29 mouse cellular contexts compared by ENCODE assay signal in genomic region chr19:3375945-3376495, GRCm38 (mm10). TPM values are rescaled to one million over a fixed set of nuclear protein-coding genes. Genes with fewer than 3 reads are reported as not detected.
DNase-seq lines count a peak whose midpoint lies in the region; ATAC-seq and TF ChIP-seq lines count a peak whose summit lies in the region.
"Had no signal": no experiment of that assay in that cellular context is flagged by ENCODE, and none has a peak within 500 bp of the region (broad histone marks: within the 10 kb centered on the region; RNA-seq: fewer than 3 reads in every experiment).

No protein-coding gene starts in this region.

- peak overlapping the region; percentile 18; the same call in 1 of the 2 replicates for H3K27ac ChIP-seq in liver, adult 2 months (replicated peaks; ENCODE audit: insufficient read depth, low read depth, low read length)
- no peak overlapping the region for H3K27ac ChIP-seq in liver, postnatal 0 days (ENCODE audit: low read depth)
- peak overlapping the region; percentile 90 for H3K27ac ChIP-seq in bone marrow macrophage, adult 2 months (ENCODE audit: insufficient read depth, low read depth, low read length)
- no peak overlapping the region for H3K27ac ChIP-seq in lung, embryonic 16.5 days (ENCODE audit: low read length)
- H3K27ac ChIP-seq: forebrain, embryonic 13.5 days; hindbrain, embryonic 10.5 days; kidney, embryonic 15.5 days; liver, embryonic 15.5 days; midbrain, embryonic 10.5 days; midbrain, embryonic 15.5 days; neural tube, embryonic 12.5 days had no signal

- no peaks in the 10 kb centered on the region for H3K4me1 ChIP-seq in liver, adult 2 months (ENCODE audit: control insufficient read depth, insufficient read depth, low read length)
- peaks cover 5% of the 10 kb centered on the region; the same call in 1 of the 2 replicates for H3K4me1 ChIP-seq in liver, postnatal 0 days (ENCODE audit: insufficient read depth)
- peaks cover 50% of the 10 kb centered on the region for H3K4me1 ChIP-seq in bone marrow macrophage, adult 2 months (ENCODE audit: control insufficient read depth, insufficient read depth, low read length)
- no peaks in the 10 kb centered on the region for H3K4me1 ChIP-seq in lung, embryonic 16.5 days (replicated peaks; ENCODE audit: control insufficient read depth, insufficient read depth, low read length)
- H3K4me1 ChIP-seq: forebrain, embryonic 13.5 days; kidney, embryonic 15.5 days; midbrain, embryonic 10.5 days; midbrain, embryonic 15.5 days; neural tube, embryonic 12.5 days had no signal

- 79% methylated on average over 7 of the region's 7 CpGs for WGBS in liver, adult 2 months
- WGBS in liver, postnatal 0 days (ENCODE audit: insufficient replicate concordance) = 67% methylated on average over 7 of the region's 7 CpGs
- WGBS in lung, embryonic 16.5 days = 48% methylated on average over 7 of the region's 7 CpGs

- no peak for ATAC-seq in liver, postnatal 0 days
- peak; percentile 61 for ATAC-seq in lung, embryonic 16.5 days (ENCODE audit: low read depth)
- ATAC-seq in activated CD4-positive, CD25-positive, alpha-beta regulatory T cell, adult 4 months = no peak
- ATAC-seq: CD4-positive, CD25-positive, alpha-beta regulatory T cell, adult 4 months; forebrain, embryonic 13.5 days; hindbrain, embryonic 16.5 days; midbrain, embryonic 15.5 days had no signal

- TF ChIP-seq POLR2A in liver, adult 2 months (IDR thresholded peaks at IDR 0.05; ENCODE audit: extremely low read depth, insufficient read depth, low read length) = no peak
- TF ChIP-seq POLR2A in bone marrow macrophage, adult 2 months (IDR thresholded peaks at IDR 0.05; ENCODE audit: borderline replicate concordance, low read depth, low read length) = no peak

- no peak overlapping the region for H3K9ac ChIP-seq in liver, adult 2 months (ENCODE audit: low read depth, low read length)
- H3K9ac ChIP-seq in liver, postnatal 0 days (replicated peaks) = no peak overlapping the region
- no peak overlapping the region for H3K9ac ChIP-seq in lung, embryonic 16.5 days (ENCODE audit: low read length)
- H3K9ac ChIP-seq: forebrain, embryonic 13.5 days; kidney, embryonic 15.5 days; liver, embryonic 15.5 days; midbrain, embryonic 15.5 days; neural tube, embryonic 12.5 days had no signal

- TF ChIP-seq CTCF in liver, adult 2 months (IDR thresholded peaks at IDR 0.05; ENCODE audit: low read depth, low read length) = no peak
- no peak for TF ChIP-seq CTCF in liver, postnatal 0 days (IDR thresholded peaks at IDR 0.05; ENCODE audit: low read depth)
- TF ChIP-seq CTCF in bone marrow macrophage, adult 2 months (IDR thresholded peaks at IDR 0.05; ENCODE audit: low read depth, low read length) = no peak

- no peak overlapping the region for H3K4me2 ChIP-seq in liver, postnatal 0 days (ENCODE audit: low read depth, low read length)
- no peak overlapping the region for H3K4me2 ChIP-seq in lung, embryonic 16.5 days (ENCODE audit: low read depth, low read length)
- H3K4me2 ChIP-seq: forebrain, embryonic 13.5 days; heart, embryonic 11.5 days; kidney, embryonic 15.5 days; liver, embryonic 15.5 days; midbrain, embryonic 15.5 days; neural tube, embryonic 12.5 days had no signal

- H3K36me3 ChIP-seq in liver, adult 2 months (ENCODE audit: control insufficient read depth, insufficient read depth, low read length) = peaks cover 85% of the 10 kb centered on the region
- H3K36me3 ChIP-seq in liver, postnatal 0 days (replicated peaks; ENCODE audit: insufficient read depth, low read length) = peaks cover 73% of the 10 kb centered on the region
- H3K36me3 ChIP-seq in lung, embryonic 16.5 days (ENCODE audit: control insufficient read depth, insufficient read depth, low read length) = peaks cover 17% of the 10 kb centered on the region
- H3K36me3 ChIP-seq: hindbrain, embryonic 10.5 days; midbrain, embryonic 10.5 days; midbrain, embryonic 15.5 days; neural tube, embryonic 12.5 days had no signal

- no peaks in the 10 kb centered on the region for H3K27me3 ChIP-seq in liver, adult 2 months (ENCODE audit: control insufficient read depth, insufficient read depth, low read length)
- H3K27me3 ChIP-seq in liver, postnatal 0 days (ENCODE audit: insufficient read depth, low read length) = no peaks in the 10 kb centered on the region
- H3K27me3 ChIP-seq in lung, embryonic 16.5 days (ENCODE audit: control insufficient read depth, insufficient read depth, low read depth, low read length) = no peaks in the 10 kb centered on the region
- H3K27me3 ChIP-seq: forebrain, embryonic 13.5 days; kidney, embryonic 15.5 days; liver, embryonic 15.5 days; midbrain, embryonic 15.5 days; neural tube, embryonic 12.5 days had no signal

- H3K9me3 ChIP-seq in liver, postnatal 0 days (ENCODE audit: low read length) = no peaks in the 10 kb centered on the region
- no peaks in the 10 kb centered on the region for H3K9me3 ChIP-seq in lung, embryonic 16.5 days (ENCODE audit: control insufficient read depth, low read length)
- H3K9me3 ChIP-seq: forebrain, embryonic 13.5 days; kidney, embryonic 15.5 days; liver, embryonic 15.5 days; midbrain, embryonic 10.5 days; midbrain, embryonic 15.5 days; neural tube, embryonic 12.5 days had no signal

- H3K4me3 ChIP-seq in liver, adult 2 months (ENCODE audit: insufficient read depth, low read depth, low read length) = no peak overlapping the region
- no peak overlapping the region for H3K4me3 ChIP-seq in liver, postnatal 0 days (ENCODE audit: low read depth, low read length)
- H3K4me3 ChIP-seq in bone marrow macrophage, adult 2 months (ENCODE audit: insufficient read depth, low read length) = no peak overlapping the region
- no peak overlapping the region for H3K4me3 ChIP-seq in lung, embryonic 16.5 days (ENCODE audit: low read length)
- H3K4me3 ChIP-seq: forebrain, embryonic 13.5 days; hindbrain, embryonic 10.5 days; kidney, embryonic 15.5 days; liver, embryonic 15.5 days; midbrain, embryonic 10.5 days; midbrain, embryonic 15.5 days; neural tube, embryonic 12.5 days had no signal

- DNase-seq in liver, adult 2 months (ENCODE audit: extremely low read depth, low read depth, low spot score) = no peak
- DNase-seq in liver, postnatal 0 days = no peak
- peak; percentile 89 for DNase-seq in lung, postnatal 36 days
- DNase-seq in testis, postnatal 14 days (ENCODE audit: low spot score) = no peak
- no peak for DNase-seq in left cerebral cortex, adult 18-20 months (ENCODE audit: low spot score in 2 of 2)
- DNase-seq: adrenal gland, adult 8-10 months; cerebellum, adult 11-12 months; cerebellum, postnatal 36 days; gastrocnemius, postnatal 36 days; kidney, adult 18-20 months; kidney, postnatal 36 days; layer of hippocampus, adult 9-11 months; liver; right cerebral cortex, adult 18-20 months; spleen, adult 18-20 months had no signal

- no peaks in the 10 kb centered on the region for H3K79me2 ChIP-seq in liver, adult 2 months (ENCODE audit: control insufficient read depth, insufficient read depth, low read length)

- no peak for TF ChIP-seq EP300 in liver, postnatal 0 days (IDR thresholded peaks at IDR 0.05; ENCODE audit: low read depth)

RNA-seq across cellular contexts. Expression of gene Tesmin, which starts 12.6 kb away (rescaled TPM):
- total RNA-seq in liver, adult 2 months (2014; rRNA removed) = 0.46 and 0.54 TPM in 2 replicates
- polyA plus RNA-seq in liver, adult 2 months (2012; rRNA removed) = 0.31 and 0.33 TPM in 2 replicates
- 0.80 and 0.91 TPM in 2 replicates for polyA plus RNA-seq in liver, postnatal 0 days (2015; fragmentation: Nextera tagmentation; extraction: Ambion mirVana)
- polyA plus RNA-seq in bone marrow macrophage, adult 2 months (2012; ENCODE audit: insufficient read depth, insufficient read length, missing spikeins) = 0.97 and 1.1 TPM in 2 replicates
- 0.40 and 0.51 TPM in 2 replicates for polyA plus RNA-seq in lung, embryonic 16.5 days (2015; fragmentation: Nextera tagmentation; extraction: Ambion mirVana)
- not detected for polyA plus RNA-seq in activated CD4-positive, CD25-positive, alpha-beta regulatory T cell, adult 4 months (2017; shearing (Covaris generic))
- total RNA-seq in left cerebral cortex, adult 18-20 months (2021) = under 1 TPM in 1 of 2 experiments, not detected in 1; 0.14 TPM
- polyA plus RNA-seq: CD4-positive, CD25-positive, alpha-beta regulatory T cell, adult 4 months; neural tube, embryonic 12.5 days had no signal

RNA-seq across cellular contexts. Expression of gene Gal, which starts 38.3 kb away (rescaled TPM):
- total RNA-seq in liver, adult 2 months (2014; rRNA removed) = 0.28 TPM in 1 of 2 replicates, not detected in the other
- polyA plus RNA-seq in liver, adult 2 months (2012; rRNA removed) = not detected in 2 replicates
- 0.14 TPM in 1 of 2 replicates, not detected in the other for polyA plus RNA-seq in liver, postnatal 0 days (2015; fragmentation: Nextera tagmentation; extraction: Ambion mirVana)
- not detected in 2 replicates for polyA plus RNA-seq in bone marrow macrophage, adult 2 months (2012; ENCODE audit: insufficient read depth, insufficient read length, missing spikeins)
- polyA plus RNA-seq in lung, embryonic 16.5 days (2015; fragmentation: Nextera tagmentation; extraction: Ambion mirVana) = 1.3 and 2.8 TPM in 2 replicates
- 1 to 10 TPM in 1 of 2 experiments, not detected in 1; 2.1 TPM for polyA plus RNA-seq in activated CD4-positive, CD25-positive, alpha-beta regulatory T cell, adult 4 months (2017; shearing (Covaris generic))
- total RNA-seq in left cerebral cortex, adult 18-20 months (2021) = not detected
- total RNA-seq: heart, adult 18-20 months had no signal

RNA-seq across cellular contexts. Expression of gene Cpt1a, which starts 53.9 kb away (rescaled TPM):
- 162 and 234 TPM in 2 replicates for total RNA-seq in liver, adult 2 months (2014; rRNA removed)
- polyA plus RNA-seq in liver, adult 2 months (2012; rRNA removed) = 182 and 211 TPM in 2 replicates
- polyA plus RNA-seq in liver, postnatal 0 days (2015; fragmentation: Nextera tagmentation; extraction: Ambion mirVana) = 139 and 140 TPM in 2 replicates
- 59.1 and 65.3 TPM in 2 replicates for polyA plus RNA-seq in bone marrow macrophage, adult 2 months (2012; ENCODE audit: insufficient read depth, insufficient read length, missing spikeins)
- polyA plus RNA-seq in lung, embryonic 16.5 days (2015; fragmentation: Nextera tagmentation; extraction: Ambion mirVana) = 25.2 and 26.8 TPM in 2 replicates
- polyA plus RNA-seq in activated CD4-positive, CD25-positive, alpha-beta regulatory T cell, adult 4 months (2017; shearing (Covaris generic)) = 10 to 100 TPM; 18.3 to 18.4 TPM
- total RNA-seq in left cerebral cortex, adult 18-20 months (2021) = 10 to 100 TPM; 21.2 to 22.0 TPM

Comparison
In these comparisons a context has a peak if more than half of its experiments do, and no peak if none do; other contexts are left out.
1. H3K27ac ChIP-seq: peak in liver, adult 2 months (single experiment) and bone marrow macrophage, adult 2 months (single experiment); none in liver, postnatal 0 days (single experiment) and lung, embryonic 16.5 days (single experiment).